Mouse (Mus musculus): ENCODE measurements around the gene Pth.

The Pth gene

GRCm38 (mm10) chr7:113388470-113388869, at the start of gene Pth:
Gene Pth, minus strand, starts transcription at chr7:113388570.
- DNase-seq (ENCODE audit: low spot score in 2 of 2): no peak

GRCm38 (mm10) chr7:113436312-113436711, 47.9 kb upstream of the Pth start:
- DNase-seq (ENCODE audit: low spot score in 2 of 2): no peak

GRCm38 (mm10) chr7:113434286-113434685, 45.9 kb upstream of the Pth start:
- DNase-seq (ENCODE audit: low spot score in 2 of 2): peak; percentile 66 to 75

- DNase-seq (ENCODE audit: low spot score in 2 of 2): no peak
Observed at GRCm38 (mm10) chr7:113433451-113433850, 45.1 kb upstream of the Pth start.

GRCm38 (mm10) chr7:113432891-113433290, 44.5 kb upstream of the Pth start:
- DNase-seq (ENCODE audit: low spot score in 2 of 2): no peak

GRCm38 (mm10) chr7:113420771-113421170, 32.4 kb upstream of the Pth start:
- DNase-seq (ENCODE audit: low spot score in 2 of 2): no peak

GRCm38 (mm10) chr7:113419070-113419782, 30.9 kb upstream of the Pth start:
- DNase-seq (ENCODE audit: low spot score in 2 of 2): no peak

- no peak for DNase-seq (ENCODE audit: low spot score in 2 of 2)
Observed at GRCm38 (mm10) chr7:113416536-113416935, 28.2 kb upstream of the Pth start.

- DNase-seq (ENCODE audit: low spot score in 2 of 2): no peak
Observed at GRCm38 (mm10) chr7:113415256-113415655, 26.9 kb upstream of the Pth start.

GRCm38 (mm10) chr7:113408712-113409111, 20.3 kb upstream of the Pth start:
- DNase-seq (ENCODE audit: low spot score in 2 of 2): no peak

GRCm38 (mm10) chr7:113398083-113398482, 9.7 kb upstream of the Pth start:
- peak; percentile 22 to 30 for DNase-seq (ENCODE audit: low spot score in 2 of 2)

GRCm38 (mm10) chr7:113396661-113397060, 8.3 kb upstream of the Pth start:
- DNase-seq (ENCODE audit: low spot score in 2 of 2): no peak

GRCm38 (mm10) chr7:113391619-113392018, 3.2 kb upstream of the Pth start:
- DNase-seq (ENCODE audit: low spot score in 2 of 2): no peak

GRCm38 (mm10) chr7:113377875-113378658, 10.3 kb downstream of the Pth start:
- DNase-seq (ENCODE audit: low spot score in 2 of 2): peak; percentile 63 to 64

- no peak for DNase-seq (ENCODE audit: low spot score in 2 of 2)
Observed at GRCm38 (mm10) chr7:113372682-113373081, 15.7 kb downstream of the Pth start.

- peak; percentile 80 to 85 for DNase-seq (ENCODE audit: low spot score in 2 of 2)
Observed at GRCm38 (mm10) chr7:113369620-113370340, 18.6 kb downstream of the Pth start.

- peak; percentile 97 for DNase-seq (ENCODE audit: low spot score in 2 of 2)
Observed at GRCm38 (mm10) chr7:113368746-113369619, 19.4 kb downstream of the Pth start, which contains the start of gene Btbd10. Gene Btbd10, minus strand, starts transcription at chr7:113369392.

GRCm38 (mm10) chr7:113367440-113367839, 20.9 kb downstream of the Pth start:
- no peak for DNase-seq (ENCODE audit: low spot score in 2 of 2)

GRCm38 (mm10) chr7:113349089-113349488, 39.3 kb downstream of the Pth start:
- DNase-seq (ENCODE audit: low spot score in 2 of 2): no peak

GRCm38 (mm10) chr7:113347694-113348093, 40.7 kb downstream of the Pth start:
- no peak for DNase-seq (ENCODE audit: low spot score in 2 of 2)

GRCm38 (mm10) chr7:113347271-113347670, 41.1 kb downstream of the Pth start:
- peak; percentile 82 for DNase-seq (ENCODE audit: low spot score in 2 of 2)

Measured in right cerebral cortex, adult 2 months (tissue).